Mouse (Mus musculus) cerebellum, adult 2 months (tissue): ENCODE data around the gene Alkbh3. TPM values are rescaled to one million over a fixed set of nuclear protein-coding genes. Genes with fewer than 3 reads are reported as not detected.

Experiments used
- DNase-seq, 2 experiments: peaks; one replicate each; pipeline ENCODE4 v3.0.0; 2021
- H3K27ac ChIP-seq: fragments of 200-500 bp; 2 replicates; pipeline ENCODE4 v1.5.1; 2012; ENCODE audit warnings: low read length, control low read depth, inconsistent platforms; ENCODE audit not compliant: insufficient read depth
- H3K27me3 ChIP-seq: fragments of 200-500 bp; 2 replicates; pipeline ENCODE4 v1.6.1; 2012; ENCODE audit warnings: inconsistent platforms, mild to moderate bottlenecking, low read length, moderate library complexity; ENCODE audit not compliant: control insufficient read depth, insufficient read depth
- H3K4me1 ChIP-seq: fragments of 200-500 bp; 2 replicates; pipeline ENCODE4 v1.6.1; 2011; ENCODE audit warnings: low read length; ENCODE audit not compliant: control insufficient read depth, insufficient read depth
- H3K4me3 ChIP-seq: fragments of 200-500 bp; replicated peaks from 2 replicates; pipeline ENCODE3; 2011; ENCODE audit warnings: mild to moderate bottlenecking, low read depth, low read length, control low read depth; ENCODE audit not compliant: insufficient read depth
- CTCF ChIP-seq: fragments of 200-500 bp; IDR thresholded peaks from 2 replicates; pipeline ENCODE4 v1.5.1; 2011; ENCODE audit warnings: low read depth, mild to moderate bottlenecking, control low read depth, low read length, moderate library complexity, borderline replicate concordance; ENCODE audit not compliant: insufficient read depth
- POLR2A ChIP-seq: fragments of 200-500 bp; IDR thresholded peaks from 2 replicates; pipeline ENCODE4 v1.6.1; 2011; ENCODE audit warnings: low read length, control low read depth, borderline replicate concordance; ENCODE audit not compliant: insufficient read depth
- WGBS: fragments of 180-500 bp; shearing (Covaris S2); methylation state at CpG from one replicate; pipeline ENCODE4 v1.1.7; 2018; 5-methylcytosine and 5-hydroxymethylcytosine counted together
- polyA plus RNA-seq: library from polyadenylated mRNA; depleted of rRNA; stranded (reverse); fragments of >200 nt; gene quantifications from 2 replicates; pipeline ENCODE4 v1.2.3, GENCODE M21; 2012; rRNA removed

Gene Alkbh3
- polyA plus RNA-seq, 1 experiment = 52.7 TPM

DNA sequence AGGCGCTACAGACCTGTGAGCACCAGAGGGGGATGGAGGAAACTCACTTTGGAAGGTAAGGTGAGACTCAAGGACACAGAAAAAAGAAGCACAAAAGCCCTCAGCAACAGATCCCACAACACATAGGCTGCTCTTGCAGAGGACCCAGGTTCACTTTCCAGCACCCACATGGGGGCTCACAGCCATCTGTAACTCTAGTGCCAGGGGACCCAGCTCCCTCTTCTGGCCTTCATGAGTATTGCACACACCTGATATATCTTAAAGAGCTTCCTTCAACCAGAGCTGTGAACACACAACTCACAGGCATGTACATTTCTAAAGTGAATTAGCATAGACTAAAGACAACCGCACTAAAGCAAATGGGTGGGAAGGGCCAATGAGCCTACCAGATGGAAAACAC, 66.5 kb downstream of the Alkbh3 start:
- Histone ChIP-seq H3K27me3 (no peaks in the 10 kb centered on the region), H3K27ac (no peak overlapping the region), H3K4me3 (no peak overlapping the region), H3K4me1 (no peaks in the 10 kb centered on the region)
- no peak for TF ChIP-seq CTCF
- TF ChIP-seq POLR2A = no peak
- 87% methylated on average over 2 of the region's 2 CpGs for WGBS
- no peak for DNase-seq

DNA sequence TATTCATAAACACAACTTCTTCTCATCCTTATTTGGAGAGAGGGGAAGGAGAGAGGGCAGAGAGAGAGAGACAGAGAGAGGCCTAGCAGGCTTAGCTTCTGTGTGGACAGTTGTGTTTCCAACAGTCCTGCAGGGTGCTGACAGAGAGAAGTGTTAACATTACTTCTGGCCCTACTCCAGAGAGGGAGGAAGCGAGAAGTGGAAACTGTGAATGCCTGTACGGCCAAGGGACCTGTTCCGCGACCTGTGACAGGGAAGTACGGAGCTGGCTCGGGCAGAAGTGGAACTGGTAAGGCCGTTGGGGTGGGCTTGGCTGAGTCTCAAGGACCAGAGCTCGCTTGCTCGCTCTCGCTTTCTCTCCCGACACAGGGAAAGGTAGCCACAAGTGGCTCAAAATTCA, 68.9 kb downstream of the Alkbh3 start:
- no peak overlapping the region for H3K4me3 ChIP-seq
- no peaks in the 10 kb centered on the region for H3K27me3 ChIP-seq
- TF ChIP-seq POLR2A (no peak), CTCF (no peak)
- no peaks in the 10 kb centered on the region for H3K4me1 ChIP-seq
- 62% methylated on average over 11 of the region's 11 CpGs for WGBS
- no peak overlapping the region for H3K27ac ChIP-seq
- no peak for DNase-seq

DNA sequence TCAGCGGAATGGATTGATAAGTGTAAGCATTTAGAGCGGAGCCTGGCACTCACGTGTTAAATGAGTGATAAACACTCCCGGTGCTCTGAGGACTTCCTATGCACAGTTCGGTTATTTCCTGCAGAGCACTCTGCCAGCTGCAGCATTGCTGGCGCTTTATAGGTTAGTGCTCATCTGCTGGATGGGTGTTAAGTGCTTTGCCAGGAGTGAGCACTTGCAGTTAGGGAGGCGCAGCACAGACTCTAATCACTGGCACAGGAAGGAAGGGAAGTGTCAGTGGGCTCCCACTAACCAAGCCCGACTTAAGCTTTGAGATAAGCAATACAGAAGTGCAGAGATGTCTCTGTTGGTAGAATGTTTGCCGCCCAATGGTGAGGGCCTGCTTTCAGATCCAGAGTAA, 72.1 kb downstream of the Alkbh3 start:
- Histone ChIP-seq H3K4me3 (no peak overlapping the region), H3K4me1 (no peaks in the 10 kb centered on the region; the same call in 1 of the 2 replicates), H3K27ac (no peak overlapping the region), H3K27me3 (no peaks in the 10 kb centered on the region)
- TF ChIP-seq CTCF (no peak), POLR2A (no peak)
- WGBS = 66% methylated on average over 9 of the region's 9 CpGs
- DNase-seq = no peak

Other genes starting within 250 kb of the Alkbh3 start
- 40.1 and 42.3 TPM in 2 replicates for gene Ext2, start 188.2 kb downstream of the Alkbh3 start, polyA plus RNA-seq
- 10.6 and 12.8 TPM in 2 replicates for gene Accs, start 160.9 kb downstream of the Alkbh3 start, polyA plus RNA-seq
- gene Accsl, start 141.7 kb downstream of the Alkbh3 start, polyA plus RNA-seq = 0.72 and 1.1 TPM in 2 replicates
- 47.8 and 49.0 TPM in 2 replicates for gene Gm13889, start 53.6 kb downstream of the Alkbh3 start, polyA plus RNA-seq
- 0.26 and 0.57 TPM in 2 replicates for gene Gm27027, start 14.5 kb downstream of the Alkbh3 start, polyA plus RNA-seq
- gene Hsd17b12, start 147.2 kb upstream of the Alkbh3 start, polyA plus RNA-seq = 83.0 and 89.1 TPM in 2 replicates